Mouse (Mus musculus) spleen, adult 2 months (tissue): ENCODE measurements around the gene Zmynd8. TPM values are rescaled to one million over a fixed set of nuclear protein-coding genes. Genes with fewer than 3 reads are reported as not detected.

ENCODE experiments used
- DNase-seq, 2 experiments: peaks; one replicate each; pipeline versions ENCODE4 v3.0.0 to v3.0.0-alpha.2; 2012 to 2021; ENCODE audit warnings: low spot score in 2 of 2, low read depth in 1 of 2
- H3K27ac ChIP-seq: fragments of 200-500 bp; 2 replicates; pipeline ENCODE4 v1.5.1; 2012; ENCODE audit warnings: low read length, inconsistent platforms; ENCODE audit not compliant: insufficient read depth
- H3K27me3 ChIP-seq: fragments of 200-500 bp; 2 replicates; pipeline ENCODE4 v1.6.1; 2012; ENCODE audit warnings: mild to moderate bottlenecking, moderate library complexity, low read length, inconsistent platforms; ENCODE audit not compliant: control insufficient read depth, insufficient read depth
- H3K36me3 ChIP-seq: fragments of 200-500 bp; 2 replicates; pipeline ENCODE4 v1.6.1; 2012; ENCODE audit warnings: mild to moderate bottlenecking, low read length, inconsistent platforms; ENCODE audit not compliant: control insufficient read depth, insufficient read depth
- H3K4me1 ChIP-seq: fragments of 200-500 bp; 2 replicates; pipeline ENCODE4 v1.6.1; 2011; ENCODE audit warnings: inconsistent platforms; ENCODE audit not compliant: control insufficient read depth, insufficient read depth, insufficient read length
- H3K4me3 ChIP-seq: fragments of 200-500 bp; 2 replicates; pipeline ENCODE4 v1.5.1; 2011; ENCODE audit warnings: mild to moderate bottlenecking, inconsistent platforms; ENCODE audit not compliant: insufficient read depth, insufficient read length; ENCODE audit errors: extremely low read depth
- CTCF ChIP-seq: fragments of 200-500 bp; IDR thresholded peaks from 2 replicates; pipeline ENCODE4 v1.5.1; 2011; ENCODE audit warnings: mild to moderate bottlenecking, inconsistent platforms; ENCODE audit not compliant: insufficient read depth, insufficient read length, insufficient replicate concordance; ENCODE audit errors: extremely low read depth
- POLR2A ChIP-seq: fragments of 200-500 bp; IDR thresholded peaks from 2 replicates; pipeline ENCODE4 v1.6.1; 2011; ENCODE audit warnings: low read depth, low read length, inconsistent platforms
- WGBS: fragments of 180-500 bp; shearing (Covaris S2); methylation state at CpG from one replicate; pipeline ENCODE4 v1.1.7; 2018; 5-methylcytosine and 5-hydroxymethylcytosine counted together
- polyA plus RNA-seq: library from polyadenylated mRNA; depleted of rRNA; stranded (reverse); fragments of >200 nt; gene quantifications from 2 replicates; pipeline ENCODE4 v1.2.3, GENCODE M21; 2012; rRNA removed

Gene Zmynd8
- 25.0 and 25.4 TPM in 2 replicates for polyA plus RNA-seq

GRCm38 (mm10) chr2:165898202-165899194, at the start of gene Zmynd8:
Zmynd8 (minus strand) TSS chr2:165899016.
- H3K4me3 ChIP-seq: no peak within 1 kb of the TSS
- H3K27me3 ChIP-seq: no peaks in the 10 kb centered on the region
- no peak within 1 kb of the TSS for H3K27ac ChIP-seq
- TF ChIP-seq CTCF: no peak
- no peak for TF ChIP-seq POLR2A
- DNase-seq: no peak
- no peaks in the 10 kb centered on the region for H3K4me1 ChIP-seq
- WGBS: 91% methylated on average over 23 of the region's 23 CpGs
- no peaks in the 10 kb centered on the region for H3K36me3 ChIP-seq

GRCm38 (mm10) chr2:165948007-165948406, 49.2 kb upstream of the Zmynd8 start:
- no peak for TF ChIP-seq CTCF
- TF ChIP-seq POLR2A: no peak
- 31% methylated on average over 1 of the region's 1 CpGs for WGBS
- Histone ChIP-seq H3K36me3 (no peaks in the 10 kb centered on the region), H3K27ac (peak overlapping the region; percentile 85), H3K4me1 (peaks cover 23% of the 10 kb centered on the region; the same call in 1 of the 2 replicates), H3K4me3 (no peak overlapping the region), H3K27me3 (no peaks in the 10 kb centered on the region)
- no peak for DNase-seq

GRCm38 (mm10) chr2:165946046-165946564, 47.3 kb upstream of the Zmynd8 start:
- peak overlapping the region; percentile 3; the same call in 1 of the 2 replicates for H3K27ac ChIP-seq
- peak in 1 of 2 experiments; percentile 63 for DNase-seq
- WGBS: 15% methylated on average over 1 of the region's 1 CpGs
- no peak overlapping the region for H3K4me3 ChIP-seq
- H3K36me3 ChIP-seq: no peaks in the 10 kb centered on the region
- TF ChIP-seq CTCF: no peak
- no peak; the same call in 1 of the 2 replicates for TF ChIP-seq POLR2A
- H3K4me1 ChIP-seq: peaks cover 19% of the 10 kb centered on the region; the same call in 1 of the 2 replicates
- no peaks in the 10 kb centered on the region for H3K27me3 ChIP-seq

GRCm38 (mm10) chr2:165944576-165945351, 45.9 kb upstream of the Zmynd8 start:
- Histone ChIP-seq H3K27ac (no peak overlapping the region), H3K36me3 (no peaks in the 10 kb centered on the region), H3K4me1 (peaks cover 16% of the 10 kb centered on the region; the same call in 1 of the 2 replicates), H3K27me3 (no peaks in the 10 kb centered on the region), H3K4me3 (no peak overlapping the region)
- WGBS: 88% methylated on average over 11 of the region's 11 CpGs
- DNase-seq: no peak
- TF ChIP-seq CTCF (no peak), POLR2A (no peak)

GRCm38 (mm10) chr2:165943113-165943512, 44.3 kb upstream of the Zmynd8 start:
- Histone ChIP-seq H3K27me3 (no peaks in the 10 kb centered on the region), H3K27ac (no peak overlapping the region), H3K36me3 (no peaks in the 10 kb centered on the region), H3K4me3 (no peak overlapping the region), H3K4me1 (peaks cover 7% of the 10 kb centered on the region; the same call in 1 of the 2 replicates)
- no peak for TF ChIP-seq POLR2A
- TF ChIP-seq CTCF: no peak
- DNase-seq: no peak
- WGBS: 89% methylated on average over 2 of the region's 2 CpGs

- 75% methylated on average over 12 of the region's 12 CpGs for WGBS
- H3K4me1 ChIP-seq: no peaks in the 10 kb centered on the region
- no peak for TF ChIP-seq POLR2A
- no peak for TF ChIP-seq CTCF
- H3K27me3 ChIP-seq: no peaks in the 10 kb centered on the region
- DNase-seq: no peak
- H3K36me3 ChIP-seq: no peaks in the 10 kb centered on the region
- no peak overlapping the region for H3K4me3 ChIP-seq
- H3K27ac ChIP-seq: peak overlapping the region; percentile 25; the same call in 1 of the 2 replicates
Observed at GRCm38 (mm10) chr2:165936106-165936505, 37.3 kb upstream of the Zmynd8 start.
